Mouse (Mus musculus) testis, postnatal 14 days (tissue): ENCODE results near the gene Fars2.

Experiments
- DNase-seq: peaks from one replicate; pipeline ENCODE4 v3.0.0; 2021; ENCODE audit warnings: low spot score

The Fars2 gene

GRCm38 (mm10) chr13:36218347-36218746, 101.1 kb downstream of the Fars2 start:
- no peak for DNase-seq

GRCm38 (mm10) chr13:36219506-36219905, 102.3 kb downstream of the Fars2 start:
- no peak for DNase-seq

GRCm38 (mm10) chr13:36221897-36222296, 104.7 kb downstream of the Fars2 start:
- no peak for DNase-seq

- DNase-seq = no peak
Measured at GRCm38 (mm10) chr13:36222721-36223120, 105.5 kb downstream of the Fars2 start.

DNA sequence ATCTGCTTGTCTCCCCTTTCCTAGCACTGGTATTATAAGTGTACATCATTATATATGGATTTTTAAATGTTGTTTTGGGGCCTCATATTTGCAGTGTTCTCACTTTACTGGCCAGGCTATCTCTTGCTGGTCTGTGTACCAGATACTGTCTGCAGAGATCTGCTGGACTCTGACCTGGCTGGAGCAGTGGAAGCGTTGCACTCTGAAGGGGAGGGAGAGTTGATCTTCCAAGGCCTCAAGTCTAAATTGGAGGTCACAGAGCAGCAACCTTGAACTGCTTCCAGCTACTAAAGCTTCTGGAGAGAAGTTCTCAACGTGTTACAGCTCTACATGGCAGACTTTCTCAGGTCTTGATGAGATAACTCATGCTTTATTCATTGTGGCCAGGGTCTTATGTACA, 107.2 kb downstream of the Fars2 start:
- DNase-seq = no peak

- peak; percentile 28 for DNase-seq
Measured at GRCm38 (mm10) chr13:36242261-36242660, 125.0 kb downstream of the Fars2 start.

DNA sequence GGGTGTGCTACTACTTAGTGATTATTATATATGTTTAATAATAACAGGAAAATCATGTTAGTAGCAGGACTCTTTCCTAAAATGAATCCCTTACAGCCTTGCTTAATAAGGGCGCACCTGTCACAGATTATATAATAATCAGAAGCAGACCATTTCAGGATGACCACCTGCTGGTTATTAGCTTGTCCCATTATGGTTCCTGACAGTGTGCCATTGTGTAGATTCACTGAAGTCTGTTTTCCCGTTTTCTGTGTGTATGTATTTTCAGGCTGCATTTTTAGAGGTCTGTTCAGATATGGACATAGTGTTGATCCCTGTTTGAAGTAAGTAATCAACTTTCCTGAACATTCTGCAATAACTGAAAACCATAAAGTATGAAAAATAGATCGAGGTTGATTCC, 136.7 kb downstream of the Fars2 start:
- no peak for DNase-seq

DNA sequence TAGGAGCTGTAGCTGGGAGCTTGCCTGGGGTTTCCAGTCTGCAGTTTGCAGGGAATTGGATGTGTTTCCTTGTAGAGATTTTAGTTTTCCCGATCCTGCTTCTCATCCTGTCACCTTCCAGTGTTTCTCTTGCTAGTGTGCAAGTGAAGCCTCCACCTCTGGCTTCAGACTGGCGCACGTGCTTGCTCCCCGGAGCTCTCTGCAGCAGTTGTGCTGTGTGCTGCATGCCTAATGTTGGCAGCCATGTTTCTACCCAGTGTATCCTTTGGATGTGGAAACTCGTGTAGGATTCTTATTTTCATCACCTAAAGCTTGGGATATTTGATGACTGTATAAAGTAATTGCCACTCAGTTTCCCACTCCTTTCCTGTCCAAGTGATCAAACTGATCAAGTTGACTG, 140.0 kb downstream of the Fars2 start:
- no peak for DNase-seq

GRCm38 (mm10) chr13:36259754-36260153, 142.5 kb downstream of the Fars2 start:
- no peak for DNase-seq

GRCm38 (mm10) chr13:36261299-36261698, 144.1 kb downstream of the Fars2 start:
- DNase-seq = no peak

DNA sequence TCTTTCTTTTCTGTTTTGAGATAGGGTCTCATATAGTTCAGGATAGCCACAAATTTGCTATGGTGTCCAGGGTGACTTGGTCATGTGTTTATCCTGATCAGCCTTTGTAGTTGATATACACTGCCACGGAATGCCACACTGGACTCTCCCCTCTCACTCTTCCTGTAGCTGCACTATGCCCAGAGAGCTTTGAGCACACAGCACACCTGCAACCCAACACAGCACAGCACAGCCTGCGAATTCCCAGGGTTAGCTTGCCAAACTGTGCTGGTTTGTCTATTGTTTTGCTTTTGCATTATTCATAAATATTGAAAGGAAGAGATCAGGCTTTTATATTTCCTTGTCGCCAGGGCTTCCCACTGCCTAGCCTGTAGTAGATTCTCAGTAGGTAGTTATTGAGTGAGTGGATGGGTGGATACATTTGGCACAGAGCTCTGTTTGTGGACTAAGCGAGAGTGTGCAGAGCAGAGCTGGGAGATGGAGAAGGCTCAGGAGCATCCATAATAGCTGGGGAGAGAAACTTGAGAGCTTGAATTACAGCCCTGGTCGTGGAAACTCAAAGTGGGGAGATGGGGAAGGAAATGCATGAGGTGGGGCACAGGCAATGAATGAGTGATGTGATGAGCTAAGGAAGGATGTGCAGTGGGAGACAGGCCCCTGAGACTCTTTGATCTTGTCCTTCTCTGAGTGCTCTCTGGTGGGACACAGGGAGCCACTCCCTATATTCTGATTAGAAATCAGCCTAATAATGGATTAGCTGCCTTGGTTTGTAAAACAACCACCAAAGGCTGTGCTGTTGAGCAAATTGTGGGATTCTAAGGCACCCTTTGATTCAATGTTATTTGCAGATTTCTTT, 146.3 kb downstream of the Fars2 start:
- no peak for DNase-seq

DNA sequence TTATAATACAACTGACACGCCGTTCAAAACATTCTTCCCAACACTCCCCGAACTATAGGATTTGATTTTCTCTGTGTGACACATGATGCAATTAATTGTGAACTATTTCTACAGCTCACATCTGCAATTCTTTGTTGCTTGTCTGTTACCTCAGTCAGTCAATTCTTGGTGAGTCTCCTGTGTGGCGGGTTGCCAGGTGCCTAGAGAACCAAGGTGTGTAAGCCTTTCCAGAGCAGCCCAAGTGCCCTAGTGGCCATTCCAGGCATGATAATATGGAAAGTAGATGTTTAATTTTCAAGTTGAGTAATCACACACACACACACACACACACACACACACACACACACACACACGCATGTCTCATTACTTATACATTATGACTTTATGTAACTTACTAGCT, 147.2 kb downstream of the Fars2 start:
- no peak for DNase-seq

- DNase-seq = no peak
Measured at GRCm38 (mm10) chr13:36265342-36265744, 148.1 kb downstream of the Fars2 start.

DNA sequence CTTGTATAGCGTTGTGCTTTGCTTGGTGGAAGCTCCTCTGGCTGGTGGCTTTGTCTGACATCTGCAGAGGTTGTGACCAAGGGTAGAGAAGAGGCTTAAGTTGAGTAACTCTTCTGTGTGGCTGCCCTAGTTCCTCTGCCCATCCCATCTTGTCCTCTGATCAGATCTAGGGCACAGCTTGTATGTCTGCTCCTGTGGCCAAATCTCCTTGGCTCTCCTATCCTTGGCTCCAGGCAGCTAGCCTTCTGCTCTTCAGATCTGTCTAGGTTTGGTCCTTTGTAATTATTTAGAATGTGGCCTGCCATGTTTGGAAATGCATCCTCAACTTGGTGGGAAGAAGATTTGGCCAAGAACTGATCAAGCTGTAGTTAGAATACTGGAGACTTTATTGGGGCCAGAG, 150.2 kb downstream of the Fars2 start:
- DNase-seq = no peak

GRCm38 (mm10) chr13:36270867-36271266, 153.7 kb downstream of the Fars2 start:
- DNase-seq = no peak

DNA sequence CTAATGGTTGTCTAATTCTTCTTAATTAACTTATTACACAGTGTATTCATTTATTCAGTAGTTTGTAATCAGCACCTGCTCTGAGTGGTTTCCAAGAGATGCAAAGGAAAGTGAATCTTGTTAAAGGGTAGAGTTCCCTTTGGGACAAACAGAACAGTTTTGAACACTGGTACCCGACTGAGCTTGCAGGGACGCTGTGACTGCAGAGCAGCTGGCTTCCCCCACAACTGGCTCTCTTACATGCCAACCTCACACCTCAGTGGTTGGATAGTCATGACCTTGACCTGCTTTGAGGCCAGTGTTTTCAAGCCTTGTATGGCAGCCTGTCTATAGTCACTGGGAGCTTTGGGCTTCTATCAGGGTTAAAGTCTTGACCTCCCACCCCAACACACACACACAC, 156.3 kb downstream of the Fars2 start:
- DNase-seq = no peak

DNA sequence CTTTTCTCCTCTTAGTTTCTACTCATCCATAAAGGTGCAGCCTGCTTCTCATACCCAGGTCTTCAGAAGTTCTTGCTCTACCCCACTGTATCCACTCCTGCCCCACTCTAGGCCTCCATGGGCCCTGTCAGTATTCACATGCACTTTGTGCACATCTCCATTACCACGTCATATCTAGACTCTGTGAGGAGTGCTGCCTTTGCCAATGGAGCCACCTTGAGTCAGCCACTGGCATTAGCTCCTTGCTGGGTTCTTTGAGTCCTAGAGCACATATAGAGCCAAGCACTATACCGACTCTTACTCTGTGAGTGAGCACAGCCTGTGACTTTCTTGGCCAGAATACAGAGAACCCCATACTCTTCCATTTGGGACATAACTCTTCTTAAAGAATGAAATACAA, 159.0 kb downstream of the Fars2 start:
- DNase-seq = no peak

GRCm38 (mm10) chr13:36282018-36282417, 164.8 kb downstream of the Fars2 start:
- DNase-seq = peak; percentile 13

DNA sequence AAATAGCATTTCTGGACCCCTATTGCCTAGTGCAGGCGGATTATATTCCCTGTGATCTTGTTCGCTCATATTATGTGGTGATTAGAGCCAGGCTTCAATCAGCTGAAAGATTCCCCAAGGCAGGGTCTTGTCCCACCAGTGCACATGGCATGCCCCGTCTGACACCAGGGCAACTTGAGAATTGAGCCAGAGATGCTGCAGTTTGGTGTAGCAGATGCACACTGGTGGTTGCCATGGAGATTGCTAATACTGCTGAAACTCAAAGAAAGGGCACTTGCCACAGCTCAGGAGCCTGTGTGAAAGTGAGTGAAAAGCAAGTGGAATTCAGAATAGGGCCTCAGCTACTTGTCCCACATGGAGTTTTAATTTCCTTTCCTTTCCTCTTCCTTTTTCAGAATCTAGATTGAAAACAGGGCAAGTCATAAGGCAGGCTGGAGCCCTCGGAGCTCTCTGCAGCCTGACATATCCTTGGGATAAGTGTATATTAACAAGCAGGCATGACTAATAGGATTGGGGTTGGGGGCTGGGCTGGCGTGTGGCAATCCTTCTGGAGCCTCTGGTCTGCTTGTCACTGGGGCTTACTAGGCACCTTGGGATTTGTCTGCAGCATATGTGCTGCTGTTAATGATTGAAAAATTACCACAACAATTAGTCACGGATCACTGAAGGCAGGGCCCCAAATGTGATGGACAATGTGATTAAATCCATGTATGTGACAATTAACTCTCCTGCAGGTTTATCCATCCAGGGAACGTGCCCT, 165.8 kb downstream of the Fars2 start:
- DNase-seq = no peak

DNA sequence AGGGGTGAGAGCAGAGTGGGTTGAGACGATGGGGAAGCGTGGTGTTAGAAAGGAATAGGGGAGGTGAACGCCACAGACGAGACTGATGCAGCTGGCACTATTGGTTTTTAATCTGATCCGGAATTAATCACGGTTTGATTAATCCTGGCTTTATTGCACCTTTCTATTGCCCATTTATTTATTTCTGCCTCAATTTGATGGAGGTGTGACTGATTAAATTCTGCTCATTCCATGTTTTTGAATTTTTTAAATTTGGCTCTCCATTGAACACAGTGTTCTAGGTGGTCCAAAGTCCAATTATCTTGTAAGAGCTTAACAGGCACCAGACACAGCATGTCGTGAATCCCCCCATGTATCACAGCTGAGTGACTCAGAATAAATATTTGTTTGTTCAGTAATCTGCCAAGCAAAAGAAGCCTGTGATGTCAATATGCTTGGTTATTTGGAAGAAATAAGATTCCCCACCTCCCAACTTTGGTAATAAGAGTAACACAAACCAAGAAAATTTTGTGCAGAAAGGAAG, 166.4 kb downstream of the Fars2 start:
- no peak for DNase-seq

- no peak for DNase-seq
Measured at GRCm38 (mm10) chr13:36284097-36284496, 166.9 kb downstream of the Fars2 start.

- DNase-seq = no peak
Measured at GRCm38 (mm10) chr13:36285235-36285634, 168.0 kb downstream of the Fars2 start.

- no peak for DNase-seq
Measured at GRCm38 (mm10) chr13:36293511-36293910, 176.3 kb downstream of the Fars2 start.
